Mouse (Mus musculus) erythroblast, embryonic 14.5 days (primary cell): ENCODE results near the gene Pou2f1. TPM values are rescaled to one million over a fixed set of nuclear protein-coding genes. Genes with fewer than 3 reads are reported as not detected.

Source experiments
- H3K27me3 ChIP-seq: 2 replicates; pipeline ENCODE4 v1.6.1; 2012; ENCODE audit warnings: inconsistent platforms; ENCODE audit not compliant: control insufficient read depth
- H3K36me3 ChIP-seq: 2 replicates; pipeline ENCODE4 v1.6.1; 2012; ENCODE audit warnings: mild to moderate bottlenecking, inconsistent platforms; ENCODE audit not compliant: control insufficient read depth
- H3K4me1 ChIP-seq: 2 replicates; pipeline ENCODE4 v1.6.1; 2012; ENCODE audit warnings: inconsistent platforms; ENCODE audit not compliant: control insufficient read depth
- H3K4me3 ChIP-seq: replicated peaks from 2 replicates; pipeline ENCODE3; 2012; ENCODE audit warnings: moderate library complexity, mild to moderate bottlenecking, inconsistent platforms
- H3K9me3 ChIP-seq: 2 replicates; pipeline ENCODE4 v1.6.1; 2012; ENCODE audit warnings: low read length, inconsistent platforms, mixed read lengths; ENCODE audit not compliant: control insufficient read depth
- GATA1 ChIP-seq: IDR thresholded peaks from 2 replicates; pipeline ENCODE4 v1.6.1; 2012; ENCODE audit warnings: low read length, inconsistent platforms, mixed read lengths
- TAL1 ChIP-seq: IDR thresholded peaks from 3 replicates; pipeline ENCODE4 v1.6.1; 2012; ENCODE audit warnings: low read length, inconsistent platforms, mixed read lengths
- polyA plus RNA-seq: library from polyadenylated mRNA; stranded (reverse); fragments of >175 nt; gene quantifications from 2 replicates; pipeline ENCODE4 v1.2.3, GENCODE M21; 2012

Gene Pou2f1
- polyA plus RNA-seq, 1 experiment, result 0.59 TPM

GRCm38 (mm10) chr1:165844466-165844951 lies 158.0 kb downstream of the Pou2f1 start:
- Histone ChIP-seq H3K36me3 (no peaks in the 10 kb centered on the region), H3K27me3 (peaks cover 67% of the 10 kb centered on the region), H3K4me3 (peak overlapping the region; percentile 55), H3K9me3 (no peaks in the 10 kb centered on the region), H3K4me1 (peaks cover 20% of the 10 kb centered on the region)
- no peak for TF ChIP-seq TAL1
- no peak for TF ChIP-seq GATA1

GRCm38 (mm10) chr1:165843586-165843985 lies 158.9 kb downstream of the Pou2f1 start:
- Histone ChIP-seq H3K27me3 (peaks cover 74% of the 10 kb centered on the region), H3K4me1 (peaks cover 20% of the 10 kb centered on the region), H3K36me3 (no peaks in the 10 kb centered on the region), H3K9me3 (no peaks in the 10 kb centered on the region), H3K4me3 (no peak overlapping the region)
- TF ChIP-seq GATA1 (no peak), TAL1 (no peak)

- no peak overlapping the region for H3K4me3 ChIP-seq
- H3K4me1 ChIP-seq, result peaks cover 20% of the 10 kb centered on the region
- H3K9me3 ChIP-seq, result no peaks in the 10 kb centered on the region
- peaks cover 77% of the 10 kb centered on the region for H3K27me3 ChIP-seq
- no peak for TF ChIP-seq GATA1
- TF ChIP-seq TAL1, result no peak
- H3K36me3 ChIP-seq, result no peaks in the 10 kb centered on the region
Measured at GRCm38 (mm10) chr1:165842170-165842569, 160.3 kb downstream of the Pou2f1 start.

GRCm38 (mm10) chr1:165840548-165841230 lies 161.8 kb downstream of the Pou2f1 start:
- Histone ChIP-seq H3K27me3 (peaks cover 73% of the 10 kb centered on the region), H3K4me3 (peak overlapping the region; percentile 40), H3K36me3 (no peaks in the 10 kb centered on the region), H3K9me3 (no peaks in the 10 kb centered on the region), H3K4me1 (peaks cover 20% of the 10 kb centered on the region)
- TF ChIP-seq TAL1, result no peak

DNA sequence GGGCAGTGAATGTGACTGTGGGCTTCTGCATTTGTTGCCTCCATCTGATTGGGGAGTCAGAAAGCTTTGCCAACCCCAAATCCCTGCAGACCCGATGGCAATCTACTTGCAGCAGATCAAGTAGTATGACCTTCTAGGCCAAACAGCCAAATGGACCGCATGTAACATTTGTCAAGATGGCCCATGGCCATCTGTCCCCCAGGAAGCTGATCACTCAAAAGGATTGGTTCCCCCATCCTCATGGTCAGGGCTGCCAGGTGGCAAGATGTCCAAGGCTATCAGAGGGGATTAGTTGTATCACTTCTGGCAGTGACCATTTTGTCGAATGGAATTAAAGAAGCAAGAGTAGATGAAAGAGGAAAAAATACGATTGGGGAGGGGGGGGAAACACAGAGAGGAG lies 163.3 kb downstream of the Pou2f1 start:
- TF ChIP-seq GATA1, result no peak
- TF ChIP-seq TAL1, result no peak
- peaks cover 60% of the 10 kb centered on the region for H3K27me3 ChIP-seq
- H3K4me1 ChIP-seq, result peaks cover 8% of the 10 kb centered on the region
- H3K4me3 ChIP-seq, result no peak overlapping the region
- no peaks in the 10 kb centered on the region for H3K36me3 ChIP-seq
- no peaks in the 10 kb centered on the region for H3K9me3 ChIP-seq

DNA sequence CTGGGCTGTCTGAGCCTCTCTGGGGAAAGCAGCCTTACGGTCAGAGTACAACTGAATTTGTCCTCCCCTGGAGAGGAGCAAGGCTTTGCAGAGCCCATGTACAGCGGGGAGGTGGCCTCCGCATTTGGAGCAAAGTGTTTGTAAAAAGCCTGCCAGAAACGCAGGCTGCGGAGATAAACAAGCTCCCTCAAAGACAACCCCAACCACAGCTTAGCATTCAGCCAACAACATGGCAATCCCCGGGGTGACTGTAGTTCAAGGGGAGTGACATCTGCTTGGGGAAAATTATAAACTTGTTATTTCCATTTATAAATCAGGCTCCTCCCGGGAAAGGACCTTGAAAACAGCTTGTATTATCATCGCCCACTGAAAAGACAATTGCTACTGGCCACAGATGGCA lies 164.9 kb downstream of the Pou2f1 start:
- H3K36me3 ChIP-seq, result no peaks in the 10 kb centered on the region

DNA sequence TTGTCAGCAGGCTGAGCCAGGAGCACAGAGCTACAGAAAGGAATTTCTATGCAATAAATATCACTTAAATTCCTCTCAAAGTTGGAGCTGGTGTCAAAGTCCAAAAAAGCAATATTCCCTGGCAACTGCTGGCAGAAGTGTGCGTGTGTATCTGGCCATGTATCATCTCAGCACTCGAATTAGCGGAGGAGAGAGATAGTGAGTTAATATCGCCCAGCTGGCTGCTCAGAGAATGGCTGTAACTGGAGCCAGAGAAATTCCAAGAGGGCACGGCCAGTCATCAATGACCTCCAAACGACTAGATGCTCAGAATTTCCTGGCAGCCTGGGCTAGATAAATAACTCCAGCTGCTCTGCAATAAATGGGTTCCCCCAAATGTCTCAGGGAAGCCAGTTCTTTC lies 166.0 kb downstream of the Pou2f1 start:
- TF ChIP-seq GATA1 (no peak), TAL1 (no peak)
- Histone ChIP-seq H3K27me3 (peaks cover 39% of the 10 kb centered on the region), H3K4me1 (peaks cover 8% of the 10 kb centered on the region), H3K36me3 (no peaks in the 10 kb centered on the region), H3K4me3 (no peak overlapping the region), H3K9me3 (no peaks in the 10 kb centered on the region)

More for the DNA sequence above, 164.9 kb downstream of the Pou2f1 start:
- H3K27me3 ChIP-seq, result peaks cover 49% of the 10 kb centered on the region
- no peak overlapping the region for H3K4me3 ChIP-seq
- H3K9me3 ChIP-seq, result no peaks in the 10 kb centered on the region
- peaks cover 8% of the 10 kb centered on the region for H3K4me1 ChIP-seq
- TF ChIP-seq TAL1, result no peak
- no peak for TF ChIP-seq GATA1

- H3K4me3 ChIP-seq, result no peak overlapping the region
- no peak for TF ChIP-seq TAL1
Measured at GRCm38 (mm10) chr1:165834633-165834975, 167.9 kb downstream of the Pou2f1 start.

GRCm38 (mm10) chr1:165833910-165834632 lies 168.4 kb downstream of the Pou2f1 start:
- Histone ChIP-seq H3K4me1 (no peaks in the 10 kb centered on the region), H3K27me3 (peaks cover 15% of the 10 kb centered on the region), H3K36me3 (no peaks in the 10 kb centered on the region), H3K4me3 (no peak overlapping the region), H3K9me3 (no peaks in the 10 kb centered on the region)
- TF ChIP-seq GATA1, result no peak
- TF ChIP-seq TAL1, result no peak

More at GRCm38 (mm10) chr1:165834633-165834975, 167.9 kb downstream of the Pou2f1 start:
- peaks cover 21% of the 10 kb centered on the region for H3K27me3 ChIP-seq
- H3K4me1 ChIP-seq, result no peaks in the 10 kb centered on the region
- H3K9me3 ChIP-seq, result no peaks in the 10 kb centered on the region
- H3K36me3 ChIP-seq, result no peaks in the 10 kb centered on the region

- H3K4me3 ChIP-seq, result no peak overlapping the region
Measured at GRCm38 (mm10) chr1:165833244-165833643, 169.2 kb downstream of the Pou2f1 start.

More at GRCm38 (mm10) chr1:165833244-165833643, 169.2 kb downstream of the Pou2f1 start:
- Histone ChIP-seq H3K4me1 (no peaks in the 10 kb centered on the region), H3K9me3 (no peaks in the 10 kb centered on the region), H3K27me3 (peaks cover 13% of the 10 kb centered on the region), H3K36me3 (no peaks in the 10 kb centered on the region)
- no peak for TF ChIP-seq TAL1
- no peak for TF ChIP-seq GATA1
